Mouse (Mus musculus) layer of hippocampus, postnatal 36 days (tissue): ENCODE data around the gene Sec14l2. TPM values are rescaled to one million over a fixed set of nuclear protein-coding genes. Genes with fewer than 3 reads are reported as not detected.
"Not testable (repeated sequence)": the region's sequence is repeated elsewhere in the genome, so short reads cannot be mapped to it uniquely, and the experiment has no call there.

Experiments
- DNase-seq, 2 experiments: peaks; one replicate each; pipeline ENCODE4 v3.0.0; 2022
- total RNA-seq, 2 experiments: library from RNA; stranded (reverse); gene quantifications; 2 replicates each; pipeline ENCODE4 v1.2.3; 2021

The Sec14l2 gene
- total RNA-seq, 2 experiments from 2014 or later = 52.5 to 57.4 TPM

- DNase-seq = not testable (repeated sequence)
Measured at GRCm38 (mm10) chr11:4128461-4128860, 5.2 kb upstream of the Sec14l2 start.

- DNase-seq = no peak
Measured at GRCm38 (mm10) chr11:4127059-4127458, 3.8 kb upstream of the Sec14l2 start.

GRCm38 (mm10) chr11:4123922-4124321 lies 707 bp upstream of the Sec14l2 start:
- DNase-seq = no peak

- DNase-seq = no peak
Measured at GRCm38 (mm10) chr11:4122226-4122625, 989 bp downstream of the Sec14l2 start.

- no peak for DNase-seq
Measured at GRCm38 (mm10) chr11:4121691-4122090, 1.5 kb downstream of the Sec14l2 start.

GRCm38 (mm10) chr11:4119635-4120034 lies 3.6 kb downstream of the Sec14l2 start:
- no peak for DNase-seq

- peak; percentile 74 to 78 for DNase-seq
Measured at GRCm38 (mm10) chr11:4118081-4118921, 4.9 kb downstream of the Sec14l2 start.

- DNase-seq = no peak
Measured at GRCm38 (mm10) chr11:4117372-4118071, 5.7 kb downstream of the Sec14l2 start.

- DNase-seq = peak in 1 of 2 experiments; percentile 55
Measured at GRCm38 (mm10) chr11:4116458-4117141, 6.6 kb downstream of the Sec14l2 start.

GRCm38 (mm10) chr11:4115407-4115806 lies 7.8 kb downstream of the Sec14l2 start:
- DNase-seq = no peak

- not testable (repeated sequence) for DNase-seq
Measured at GRCm38 (mm10) chr11:4114541-4114940, 8.7 kb downstream of the Sec14l2 start.

GRCm38 (mm10) chr11:4113970-4114369 lies 9.2 kb downstream of the Sec14l2 start:
- DNase-seq = no peak

GRCm38 (mm10) chr11:4113496-4113895 lies 9.7 kb downstream of the Sec14l2 start:
- no peak for DNase-seq

- no peak for DNase-seq
Measured at GRCm38 (mm10) chr11:4112861-4113260, 10.4 kb downstream of the Sec14l2 start.

GRCm38 (mm10) chr11:4112033-4112432 lies 11.2 kb downstream of the Sec14l2 start:
- no peak for DNase-seq

GRCm38 (mm10) chr11:4108691-4109090 lies 14.5 kb downstream of the Sec14l2 start:
- DNase-seq = no peak

GRCm38 (mm10) chr11:4107901-4108300 lies 15.3 kb downstream of the Sec14l2 start:
- not testable (repeated sequence) for DNase-seq

- peak in 1 of 2 experiments; percentile 41 for DNase-seq
Measured at GRCm38 (mm10) chr11:4105444-4105843, 17.8 kb downstream of the Sec14l2 start.

GRCm38 (mm10) chr11:4104989-4105388 lies 18.2 kb downstream of the Sec14l2 start:
- DNase-seq = no peak

GRCm38 (mm10) chr11:4103522-4103921 lies 19.7 kb downstream of the Sec14l2 start:
- DNase-seq = no peak

- DNase-seq = no peak
Measured at GRCm38 (mm10) chr11:4101851-4102250, 21.4 kb downstream of the Sec14l2 start.

GRCm38 (mm10) chr11:4099447-4099846 lies 23.8 kb downstream of the Sec14l2 start:
- no peak for DNase-seq

- DNase-seq = no peak
Measured at GRCm38 (mm10) chr11:4098816-4099215, 24.4 kb downstream of the Sec14l2 start.
